Mouse (Mus musculus) liver, adult 2 months (tissue): ENCODE results near the gene Add1. TPM values are rescaled to one million over a fixed set of nuclear protein-coding genes. Genes with fewer than 3 reads are reported as not detected.
A peak's percentile ranks its signal among the peaks of the same experiment; 100 is the strongest.

Experiments used
- DNase-seq: peaks from one replicate; pipeline ENCODE4 v3.0.0-alpha.2; 2011; ENCODE audit warnings: low read depth, low spot score; ENCODE audit errors: extremely low read depth
- H3K27ac ChIP-seq: fragments of 200-500 bp; replicated peaks from 2 replicates; pipeline ENCODE4 v1.5.1; 2012; ENCODE audit warnings: low read depth, mild to moderate bottlenecking, control low read depth, inconsistent platforms, low read length; ENCODE audit not compliant: insufficient read depth
- H3K27me3 ChIP-seq: fragments of 200-500 bp; 2 replicates; pipeline ENCODE4 v1.6.1; 2012; ENCODE audit warnings: mild to moderate bottlenecking, moderate library complexity, low read length, inconsistent platforms; ENCODE audit not compliant: control insufficient read depth, insufficient read depth
- H3K36me3 ChIP-seq: fragments of 200-500 bp; 2 replicates; pipeline ENCODE4 v1.6.1; 2012; ENCODE audit warnings: low read length, inconsistent platforms; ENCODE audit not compliant: control insufficient read depth, insufficient read depth
- H3K4me1 ChIP-seq: fragments of 200-500 bp; 2 replicates; pipeline ENCODE4 v1.6.1; 2011; ENCODE audit warnings: low read length; ENCODE audit not compliant: control insufficient read depth, insufficient read depth
- H3K4me3 ChIP-seq: fragments of 200-500 bp; 2 replicates; pipeline ENCODE4 v1.5.1; 2011; ENCODE audit warnings: low read depth, mild to moderate bottlenecking, control low read depth, low read length, moderate library complexity; ENCODE audit not compliant: insufficient read depth
- H3K79me2 ChIP-seq: fragments of 200-500 bp; 2 replicates; pipeline ENCODE4 v1.6.1; 2012; ENCODE audit warnings: inconsistent platforms, mild to moderate bottlenecking, low read length, moderate library complexity; ENCODE audit not compliant: control insufficient read depth, insufficient read depth
- H3K9ac ChIP-seq: fragments of 200-500 bp; 2 replicates; pipeline ENCODE4 v1.6.1; 2012; ENCODE audit warnings: low read depth, mild to moderate bottlenecking, control low read depth, inconsistent platforms, low read length
- CTCF ChIP-seq: fragments of 200-500 bp; IDR thresholded peaks from 2 replicates; pipeline ENCODE4 v1.5.1; 2011; ENCODE audit warnings: low read depth, low read length, control low read depth
- POLR2A ChIP-seq: fragments of 200-500 bp; IDR thresholded peaks from 2 replicates; pipeline ENCODE4 v1.6.1; 2011; ENCODE audit warnings: low read length, control low read depth; ENCODE audit not compliant: insufficient read depth; ENCODE audit errors: extremely low read depth
- WGBS: fragments of 180-500 bp; shearing (Covaris S2); methylation state at CpG from one replicate; pipeline ENCODE4 v1.1.7; 2018; 5-methylcytosine and 5-hydroxymethylcytosine counted together
- polyA plus RNA-seq: library from polyadenylated mRNA; depleted of rRNA; stranded (reverse); fragments of >200 nt; gene quantifications from 2 replicates; pipeline ENCODE4 v1.2.3, GENCODE M21; 2012; rRNA removed
- total RNA-seq: library from RNA; depleted of rRNA; stranded (reverse); fragments of >200 nt; gene quantifications from 2 replicates; pipeline ENCODE4 v1.2.3, GENCODE M21; 2014; rRNA removed

The Add1 gene
- total RNA-seq (30.6 and 30.9 TPM in 2 replicates), polyA plus RNA-seq (29.9 and 39.3 TPM in 2 replicates)

DNA sequence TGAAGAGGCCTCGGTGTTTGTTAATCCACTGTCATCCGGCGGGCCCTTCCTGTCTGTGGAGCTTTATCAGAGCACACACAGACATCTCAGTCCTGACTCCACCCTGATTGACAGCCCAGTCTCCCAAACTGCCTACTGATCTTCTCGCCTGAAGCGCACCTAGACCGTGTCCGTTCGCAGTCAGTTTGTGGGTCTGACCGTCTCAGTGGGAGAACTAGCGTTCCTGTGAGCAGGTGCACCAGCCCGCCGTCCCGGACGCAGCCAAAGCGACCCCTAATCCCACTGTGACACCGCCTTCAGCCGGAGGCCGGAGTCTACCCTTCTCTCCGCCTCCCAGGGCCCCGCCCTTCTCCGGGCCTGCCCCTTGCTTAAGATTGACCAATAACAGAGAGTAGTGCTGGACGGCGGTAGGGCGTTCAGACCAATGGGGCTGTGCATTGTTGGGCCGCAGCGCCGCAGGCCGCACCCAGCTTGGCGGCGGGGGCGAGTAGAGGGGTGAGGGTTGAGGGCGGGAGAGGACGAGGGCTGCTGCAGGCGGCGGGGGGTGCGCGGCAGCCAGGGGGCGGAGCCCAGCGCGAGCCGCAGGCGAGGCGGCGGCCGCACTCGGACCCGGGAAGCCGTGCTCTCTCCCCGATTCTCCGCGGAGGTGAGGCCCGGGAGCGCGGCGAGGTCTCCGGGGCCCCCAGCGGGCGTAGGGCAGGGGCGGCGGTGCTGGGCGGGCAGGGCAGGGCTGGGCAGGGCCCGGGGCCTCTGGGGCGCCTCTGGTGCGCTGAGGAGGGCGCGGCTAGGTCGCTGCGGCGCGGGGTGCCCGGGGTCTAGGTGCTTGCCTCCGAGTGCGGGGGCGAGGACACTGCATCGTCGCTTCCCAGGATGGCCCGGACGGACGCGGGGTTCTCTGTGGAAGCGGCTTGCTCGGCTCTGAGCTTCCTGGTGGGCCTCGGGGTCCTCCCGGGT lies at the start of gene Add1:
Gene Add1, plus strand, starts transcription at position 397 of the 954 bp plus-strand sequence.
- H3K27ac ChIP-seq: peak within 1 kb of the TSS; percentile 87
- H3K9ac ChIP-seq: peak within 1 kb of the TSS; percentile 90
- H3K27me3 ChIP-seq: no peaks in the 10 kb centered on the region
- H3K79me2 ChIP-seq: peaks cover 15% of the 10 kb centered on the region; the same call in 1 of the 2 replicates
- H3K4me3 ChIP-seq: peak within 1 kb of the TSS; percentile 93
- DNase-seq: peak; percentile 89
- under 1% methylated on average over 79 of the region's 84 CpGs for WGBS
- no peaks in the 10 kb centered on the region for H3K36me3 ChIP-seq
- peaks cover 11% of the 10 kb centered on the region for H3K4me1 ChIP-seq
- TF ChIP-seq CTCF: 0 out of 2 replicates have a peak, but pooled peaks have one; percentile 8
- TF ChIP-seq POLR2A: peak; percentile 89

DNA sequence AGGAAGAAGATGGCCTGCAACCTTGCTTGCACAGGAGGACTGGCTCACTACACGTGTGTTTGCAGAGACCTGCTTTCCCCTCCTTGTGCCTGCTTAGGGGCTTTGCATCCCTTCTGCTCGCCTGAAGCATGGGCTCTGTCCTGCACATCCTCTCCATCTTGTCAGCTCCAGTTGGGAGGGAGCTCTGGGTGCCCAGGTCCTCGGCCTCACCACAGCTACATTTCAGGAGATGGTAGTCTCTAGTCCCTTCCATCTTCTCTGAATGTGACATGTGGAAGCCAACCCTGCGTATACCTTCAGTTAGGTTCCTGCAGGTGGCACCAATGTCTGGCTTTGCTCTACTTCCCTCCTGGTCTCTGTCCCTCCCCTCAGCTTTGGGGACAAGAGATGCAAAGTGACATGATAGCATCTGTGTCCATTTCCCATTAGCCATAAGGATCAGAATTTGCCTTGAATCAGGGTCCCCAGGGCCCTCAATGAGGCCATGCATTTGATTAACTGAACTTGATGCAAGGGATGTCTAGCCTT lies 49.4 kb upstream of the Add1 start:
- Histone ChIP-seq H3K27ac (no peak overlapping the region), H3K4me3 (no peak overlapping the region), H3K27me3 (no peaks in the 10 kb centered on the region), H3K36me3 (no peaks in the 10 kb centered on the region), H3K9ac (no peak overlapping the region), H3K79me2 (no peaks in the 10 kb centered on the region), H3K4me1 (peaks cover 23% of the 10 kb centered on the region)
- 86% methylated on average over 4 of the region's 4 CpGs for WGBS
- no peak for DNase-seq
- no peak for TF ChIP-seq POLR2A
- TF ChIP-seq CTCF: peak; percentile 12; the same call in 1 of the 2 replicates

DNA sequence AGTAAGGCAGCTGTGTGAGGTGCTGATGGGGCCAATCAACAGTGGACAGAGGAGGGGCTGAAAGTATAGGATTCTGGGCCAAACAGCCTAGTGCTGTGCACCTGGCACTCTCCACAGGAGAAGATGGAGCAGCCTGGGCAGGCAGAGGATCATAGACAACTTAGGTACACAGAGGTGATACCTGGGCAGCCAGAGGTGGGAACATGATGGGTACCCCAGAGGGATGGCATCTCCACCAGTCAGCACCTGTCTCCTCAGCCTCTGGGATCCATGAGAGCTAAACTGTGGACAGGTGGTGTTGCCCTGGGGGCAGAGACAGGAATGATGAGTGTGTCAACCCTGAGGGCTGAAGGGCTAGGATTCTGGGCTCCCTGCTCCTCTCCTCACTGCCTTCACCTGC lies 49.0 kb upstream of the Add1 start:
- no peak for TF ChIP-seq CTCF
- no peak for TF ChIP-seq POLR2A
- no peak overlapping the region for H3K4me3 ChIP-seq
- H3K79me2 ChIP-seq: no peaks in the 10 kb centered on the region
- peaks cover 25% of the 10 kb centered on the region for H3K4me1 ChIP-seq
- no peaks in the 10 kb centered on the region for H3K27me3 ChIP-seq
- no peak overlapping the region for H3K27ac ChIP-seq
- no peak for DNase-seq
- no peaks in the 10 kb centered on the region for H3K36me3 ChIP-seq
- H3K9ac ChIP-seq: no peak overlapping the region

DNA sequence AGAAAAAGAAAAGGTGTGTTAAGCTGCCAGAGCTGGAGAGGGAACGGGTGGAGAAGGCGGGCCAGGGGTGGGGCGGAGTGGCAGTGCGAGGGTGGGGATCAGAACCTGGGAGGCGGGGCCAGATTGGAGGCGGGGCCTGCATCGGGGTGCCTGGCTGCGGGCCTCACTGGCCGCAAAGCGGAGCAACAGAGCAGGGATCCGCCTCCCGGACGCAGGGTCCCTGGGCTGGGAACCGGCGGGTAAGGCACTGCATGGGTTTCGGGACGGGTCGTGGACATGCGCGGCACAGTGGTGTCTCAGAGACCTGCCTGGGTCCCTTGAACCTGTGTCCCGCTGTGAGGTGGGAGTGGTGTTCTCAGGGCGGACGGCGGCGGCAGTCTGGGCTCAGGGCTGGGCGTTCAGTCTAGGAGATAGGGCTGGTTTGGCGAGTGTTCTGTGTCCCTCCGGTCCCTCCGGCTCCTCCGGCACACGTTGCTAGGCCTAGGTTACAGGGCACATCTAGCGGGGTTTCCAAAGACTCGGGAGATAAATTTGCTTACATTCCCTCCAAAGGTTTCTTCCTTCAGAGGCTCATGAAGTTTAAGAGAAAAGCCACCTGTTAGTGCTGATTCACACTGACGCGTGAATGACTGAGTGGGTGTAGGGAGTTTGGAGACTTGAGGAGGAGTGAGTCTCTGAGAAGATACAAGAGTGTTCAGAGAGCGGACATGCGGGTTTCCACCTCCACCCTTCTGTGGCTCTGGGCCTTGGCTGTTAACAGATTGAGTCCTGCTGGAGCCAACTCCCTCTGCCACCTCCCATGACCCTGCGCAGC lies 47.6 kb upstream of the Add1 start, which contains the start of gene Sh3bp2:
Gene Sh3bp2, plus strand, starts transcription at position 176 of the 814 bp plus-strand sequence.
- H3K4me1 ChIP-seq: peaks cover 37% of the 10 kb centered on the region
- H3K36me3 ChIP-seq: no peaks in the 10 kb centered on the region
- peak within 1 kb of the TSS; percentile 92 for H3K9ac ChIP-seq
- no peaks in the 10 kb centered on the region for H3K79me2 ChIP-seq
- H3K4me3 ChIP-seq: peak within 1 kb of the TSS; percentile 83
- under 1% methylated on average over 38 of the region's 38 CpGs for WGBS
- H3K27me3 ChIP-seq: no peaks in the 10 kb centered on the region
- peak within 1 kb of the TSS; percentile 91 for H3K27ac ChIP-seq
- peak; percentile 82 for DNase-seq
- TF ChIP-seq CTCF (no peak), POLR2A (peak; percentile 94)

DNA sequence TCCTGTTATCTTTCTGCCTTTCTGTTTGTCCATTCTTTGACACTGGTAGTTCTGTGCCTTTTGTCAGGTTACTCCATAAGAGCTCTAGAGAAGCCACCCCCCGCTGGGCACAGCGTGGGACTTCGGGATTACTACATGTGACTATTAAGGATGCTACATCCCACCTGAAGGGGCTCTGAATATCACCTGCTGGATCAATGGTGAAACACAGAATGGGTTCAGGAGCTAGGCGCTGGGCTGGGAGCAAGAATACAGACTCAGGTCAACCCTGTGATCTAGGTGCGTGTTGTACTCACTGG lies 47.0 kb upstream of the Add1 start:
- H3K27ac ChIP-seq: peak overlapping the region; percentile 91
- peak overlapping the region; percentile 83 for H3K4me3 ChIP-seq
- no peak for TF ChIP-seq CTCF
- TF ChIP-seq POLR2A: no peak
- no peaks in the 10 kb centered on the region for H3K27me3 ChIP-seq
- no peaks in the 10 kb centered on the region for H3K36me3 ChIP-seq
- peak overlapping the region; percentile 92 for H3K9ac ChIP-seq
- WGBS: 11% methylated on average over 5 of the region's 5 CpGs
- H3K4me1 ChIP-seq: peaks cover 43% of the 10 kb centered on the region
- DNase-seq: no peak
- H3K79me2 ChIP-seq: peaks cover 6% of the 10 kb centered on the region; the same call in 1 of the 2 replicates
